Mouse (Mus musculus): ENCODE measurements around the gene Ephx1. TPM values are rescaled to one million over a fixed set of nuclear protein-coding genes. Genes with fewer than 3 reads are reported as not detected.

The Ephx1 gene
- total and polyA plus RNA-seq, 3 experiments: not detected

DNA sequence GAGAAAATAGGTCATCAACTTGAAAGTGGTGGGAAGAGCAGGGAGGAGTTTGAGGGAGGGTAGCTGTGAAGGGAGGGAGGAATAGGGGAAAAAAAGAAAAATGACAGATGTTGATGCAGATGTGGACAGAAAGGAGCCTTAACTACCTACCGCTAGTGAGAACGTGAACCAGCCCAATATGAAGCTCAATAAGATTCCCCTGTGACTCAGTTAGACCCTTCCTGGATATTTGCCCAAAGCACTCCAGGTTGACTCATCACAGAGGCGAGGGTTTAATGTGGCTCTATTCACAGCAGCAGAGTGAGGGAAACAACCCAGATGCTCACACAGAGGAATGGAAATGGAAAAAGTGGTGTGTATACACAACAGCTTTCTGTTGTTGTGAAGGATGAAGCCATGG lies 89.6 kb downstream of the Ephx1 start:
- no peak for TF ChIP-seq TAL1 (conservative IDR thresholded peaks at IDR 0.05; ENCODE audit: low read depth, low read length)
- TF ChIP-seq CTCF (IDR thresholded peaks at IDR 0.05; ENCODE audit: low read depth, low read length): no peak
- no peak for TF ChIP-seq GATA1 (IDR thresholded peaks at IDR 0.05; ENCODE audit: borderline replicate concordance, low read length)
- TF ChIP-seq POLR2AphosphoS5 (IDR thresholded peaks at IDR 0.05; ENCODE audit: insufficient replicate concordance, low read depth, low read length): no peak
- no peak for TF ChIP-seq GATA2 (IDR thresholded peaks at IDR 0.05; ENCODE audit: borderline replicate concordance, low read depth, low read length)
- Histone ChIP-seq H3K4me3 (ENCODE audit: low read depth, low read length) (no peak overlapping the region), H3K4me1 (ENCODE audit: insufficient read depth, low read depth, low read length) (peaks cover 4% of the 10 kb centered on the region), H3K27me3 (ENCODE audit: insufficient read depth, low read length) (peaks cover 58% of the 10 kb centered on the region), H3K9me3 (replicated peaks) (no peaks in the 10 kb centered on the region; the same call in 1 of the 2 replicates), H3K36me3 (replicated peaks) (no peaks in the 10 kb centered on the region)
- ATAC-seq (ENCODE audit: extremely low read depth, insufficient number of reproducible peaks, low FRiP score, poor library complexity, severe bottlenecking) (no peak), DNase-seq (ENCODE audit: low spot score) (no peak)

DNA sequence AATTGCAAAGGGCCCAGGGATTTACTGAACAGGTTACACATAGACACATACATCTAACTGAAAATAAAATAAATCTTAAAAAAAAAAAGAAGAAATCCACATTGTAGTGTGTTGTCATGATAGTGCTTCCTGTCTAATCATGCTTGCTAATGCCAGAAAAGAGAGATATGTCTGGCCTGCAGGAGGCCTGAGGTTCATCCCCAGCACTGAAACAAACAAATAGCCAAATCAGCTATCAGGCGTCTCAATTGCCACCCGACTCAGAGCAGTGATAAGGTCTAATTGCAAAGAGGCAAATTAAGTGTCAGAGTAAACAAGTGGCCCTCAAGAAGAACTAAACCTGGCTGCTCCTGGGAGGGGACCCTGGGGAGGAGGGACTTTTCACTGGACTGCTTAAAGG lies 91.1 kb downstream of the Ephx1 start:
- no peaks in the 10 kb centered on the region for H3K36me3 ChIP-seq (replicated peaks)
- H3K9me3 ChIP-seq (replicated peaks): no peaks in the 10 kb centered on the region; the same call in 1 of the 2 replicates
- no peak overlapping the region for H3K4me3 ChIP-seq (ENCODE audit: low read depth, low read length)
- peaks cover 54% of the 10 kb centered on the region for H3K27me3 ChIP-seq (ENCODE audit: insufficient read depth, low read length)
- ATAC-seq (ENCODE audit: extremely low read depth, insufficient number of reproducible peaks, low FRiP score, poor library complexity, severe bottlenecking): no peak
- no peaks in the 10 kb centered on the region for H3K4me1 ChIP-seq (ENCODE audit: insufficient read depth, low read depth, low read length)
- TF ChIP-seq GATA1 (IDR thresholded peaks at IDR 0.05; ENCODE audit: borderline replicate concordance, low read length) (no peak), POLR2AphosphoS5 (IDR thresholded peaks at IDR 0.05; ENCODE audit: insufficient replicate concordance, low read depth, low read length) (no peak), TAL1 (conservative IDR thresholded peaks at IDR 0.05; ENCODE audit: low read depth, low read length) (no peak), CTCF (IDR thresholded peaks at IDR 0.05; ENCODE audit: low read depth, low read length) (no peak), GATA2 (IDR thresholded peaks at IDR 0.05; ENCODE audit: borderline replicate concordance, low read depth, low read length) (no peak)
- DNase-seq (ENCODE audit: low spot score): no peak

DNA sequence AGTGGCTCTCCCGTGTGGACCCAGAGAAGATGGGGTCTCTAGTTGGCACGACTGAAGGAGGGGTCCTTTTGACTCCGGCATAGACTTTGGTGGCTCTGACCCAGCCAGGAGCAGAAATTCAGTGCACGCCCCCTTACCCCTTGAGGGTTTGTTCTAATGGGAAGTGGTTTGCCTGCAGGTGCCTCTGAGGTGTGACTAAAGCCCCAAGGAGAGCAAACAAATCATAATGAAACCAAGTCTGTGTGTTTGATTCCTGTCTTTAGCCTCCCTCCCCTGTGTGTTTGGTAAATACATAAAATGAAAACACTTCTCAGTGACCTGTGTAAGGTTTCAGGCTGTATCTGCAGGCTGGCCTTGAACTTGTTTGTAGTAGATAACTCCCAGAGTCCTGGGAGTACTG lies 94.4 kb downstream of the Ephx1 start:
- TF ChIP-seq POLR2AphosphoS5 (IDR thresholded peaks at IDR 0.05; ENCODE audit: insufficient replicate concordance, low read depth, low read length) (no peak), GATA1 (IDR thresholded peaks at IDR 0.05; ENCODE audit: borderline replicate concordance, low read length) (no peak), TAL1 (conservative IDR thresholded peaks at IDR 0.05; ENCODE audit: low read depth, low read length) (no peak), CTCF (IDR thresholded peaks at IDR 0.05; ENCODE audit: low read depth, low read length) (no peak), GATA2 (IDR thresholded peaks at IDR 0.05; ENCODE audit: borderline replicate concordance, low read depth, low read length) (no peak)
- H3K4me1 ChIP-seq (ENCODE audit: insufficient read depth, low read depth, low read length): peaks cover 11% of the 10 kb centered on the region
- no peak overlapping the region for H3K4me3 ChIP-seq (ENCODE audit: low read depth, low read length)
- no peaks in the 10 kb centered on the region; the same call in 1 of the 2 replicates for H3K9me3 ChIP-seq (replicated peaks)
- H3K36me3 ChIP-seq (replicated peaks): no peaks in the 10 kb centered on the region
- peaks cover 49% of the 10 kb centered on the region for H3K27me3 ChIP-seq (ENCODE audit: insufficient read depth, low read length)
- no peak for DNase-seq (ENCODE audit: low spot score)
- no peak for ATAC-seq (ENCODE audit: extremely low read depth, insufficient number of reproducible peaks, low FRiP score, poor library complexity, severe bottlenecking)

Other genes with a start within 250 kb of the Ephx1 start
- gene H3f3a, start 207.0 kb downstream of the Ephx1 start, total RNA-seq (2014; fragmentation: Nextera tagmentation): 1,182 and 1,327 TPM in 2 replicates
- gene H3f3a, start 207.0 kb downstream of the Ephx1 start, total RNA-seq (2017): 2,511 and 3,138 TPM in 2 replicates
- gene H3f3a, start 207.0 kb downstream of the Ephx1 start, polyA plus RNA-seq (2012): 1,136 and 1,527 TPM in 2 replicates
- 41.0 and 43.2 TPM in 2 replicates for gene Sde2, start 169.8 kb downstream of the Ephx1 start, total RNA-seq (2014; fragmentation: Nextera tagmentation)
- 52.6 and 72.2 TPM in 2 replicates for gene Sde2, start 169.8 kb downstream of the Ephx1 start, total RNA-seq (2017)
- 37.2 and 51.6 TPM in 2 replicates for gene Sde2, start 169.8 kb downstream of the Ephx1 start, polyA plus RNA-seq (2012)
- gene Lefty2, start 127.8 kb downstream of the Ephx1 start, total RNA-seq (2014; fragmentation: Nextera tagmentation): not detected in 2 replicates
- gene Lefty2, start 127.8 kb downstream of the Ephx1 start, total RNA-seq (2017): 0.06 and 0.11 TPM in 2 replicates
- gene Lefty2, start 127.8 kb downstream of the Ephx1 start, polyA plus RNA-seq (2012): not detected in 2 replicates
- 22.7 and 24.8 TPM in 2 replicates for gene Pycr2, start 116.6 kb downstream of the Ephx1 start, total RNA-seq (2014; fragmentation: Nextera tagmentation)
- 23.2 and 26.4 TPM in 2 replicates for gene Pycr2, start 116.6 kb downstream of the Ephx1 start, total RNA-seq (2017)
- gene Pycr2, start 116.6 kb downstream of the Ephx1 start, polyA plus RNA-seq (2012): 122 and 154 TPM in 2 replicates
- not detected in 2 replicates for gene Lefty1, start 85.9 kb downstream of the Ephx1 start, total RNA-seq (2014; fragmentation: Nextera tagmentation)
- gene Lefty1, start 85.9 kb downstream of the Ephx1 start, total RNA-seq (2017): not detected in 2 replicates
- gene Lefty1, start 85.9 kb downstream of the Ephx1 start, polyA plus RNA-seq (2012): 0.08 TPM in 1 of 2 replicates, not detected in the other
- 3.2 and 4.3 TPM in 2 replicates for gene Tmem63a, start 78.6 kb downstream of the Ephx1 start, total RNA-seq (2014; fragmentation: Nextera tagmentation)
- gene Tmem63a, start 78.6 kb downstream of the Ephx1 start, total RNA-seq (2017): 2.8 and 3.1 TPM in 2 replicates
- gene Tmem63a, start 78.6 kb downstream of the Ephx1 start, polyA plus RNA-seq (2012): 2.8 and 3.4 TPM in 2 replicates
- gene 9130409I23Rik, start 30.3 kb upstream of the Ephx1 start, total RNA-seq (2014; fragmentation: Nextera tagmentation): not detected in 2 replicates
- gene 9130409I23Rik, start 30.3 kb upstream of the Ephx1 start, total RNA-seq (2017): 0.05 TPM in 1 of 2 replicates, not detected in the other
- gene 9130409I23Rik, start 30.3 kb upstream of the Ephx1 start, polyA plus RNA-seq (2012): not detected in 2 replicates
- 104 and 111 TPM in 2 replicates for gene Nvl, start 123.3 kb upstream of the Ephx1 start, total RNA-seq (2014; fragmentation: Nextera tagmentation)
- gene Nvl, start 123.3 kb upstream of the Ephx1 start, total RNA-seq (2017): 41.0 and 48.0 TPM in 2 replicates
- 3.1 and 3.3 TPM in 2 replicates for gene Nvl, start 123.3 kb upstream of the Ephx1 start, polyA plus RNA-seq (2012)
- gene Cnih4, start 123.8 kb upstream of the Ephx1 start, total RNA-seq (2014; fragmentation: Nextera tagmentation): 51.6 and 56.2 TPM in 2 replicates
- 41.8 and 55.8 TPM in 2 replicates for gene Cnih4, start 123.8 kb upstream of the Ephx1 start, total RNA-seq (2017)
- 5.4 and 5.9 TPM in 2 replicates for gene Cnih4, start 123.8 kb upstream of the Ephx1 start, polyA plus RNA-seq (2012)
- gene Wdr26, start 191.1 kb upstream of the Ephx1 start, total RNA-seq (2014; fragmentation: Nextera tagmentation): 239 and 297 TPM in 2 replicates
- 96.4 and 101 TPM in 2 replicates for gene Wdr26, start 191.1 kb upstream of the Ephx1 start, total RNA-seq (2017)
- gene Wdr26, start 191.1 kb upstream of the Ephx1 start, polyA plus RNA-seq (2012): 28.1 and 39.9 TPM in 2 replicates